Mouse (Mus musculus) heart, adult 9 months (tissue): ENCODE results near the gene Ltbp3.

Experiments
- DNase-seq, 2 experiments: peaks; one replicate each; pipeline ENCODE4 v3.0.0; 2022; ENCODE audit warnings: low spot score in 2 of 2

Ltbp3 gene

GRCm38 (mm10) chr19:5806051-5806808, 65.5 kb downstream of the Ltbp3 start:
- DNase-seq = peak; percentile 76 to 77

DNA sequence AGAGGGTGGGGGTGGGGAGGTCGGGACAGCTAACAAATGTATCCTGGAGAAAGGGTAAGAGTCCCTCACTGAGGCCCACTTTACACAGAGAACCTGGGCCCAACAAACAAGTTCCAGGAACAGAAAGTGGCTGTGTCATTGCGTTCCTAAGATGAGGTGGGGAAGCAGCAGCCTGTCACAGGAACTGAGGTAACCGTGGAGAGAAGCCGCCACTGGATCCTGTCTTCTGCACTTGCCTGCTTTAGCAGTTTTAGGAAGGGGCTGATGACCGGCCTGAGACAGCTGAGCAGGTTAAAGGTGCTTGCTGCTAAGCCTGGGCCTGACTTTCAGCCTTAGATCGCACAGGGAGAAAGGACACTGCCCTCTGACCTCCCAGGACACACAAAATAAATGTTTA, 66.1 kb downstream of the Ltbp3 start:
- DNase-seq = no peak

DNA sequence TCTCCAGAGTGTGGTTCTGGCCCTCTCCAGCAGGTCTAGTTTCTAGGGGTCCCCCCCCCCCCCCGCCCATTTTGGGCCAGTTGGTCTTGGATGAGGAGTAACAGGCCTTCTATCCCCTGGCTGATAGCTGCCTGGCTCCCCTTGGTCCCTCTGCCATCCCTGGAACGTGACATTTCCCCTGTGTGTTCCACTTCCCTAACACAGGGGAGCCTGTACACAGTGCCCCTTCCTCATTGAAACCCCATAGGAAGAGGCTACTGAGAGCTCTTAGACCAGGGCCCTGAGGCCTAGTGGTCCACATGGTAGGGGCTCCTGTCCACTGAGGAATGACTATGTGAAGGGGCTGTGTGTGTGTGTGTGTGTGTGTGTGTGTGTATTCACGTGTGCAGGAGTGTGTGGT, 67.0 kb downstream of the Ltbp3 start:
- DNase-seq = no peak
